Mouse (Mus musculus) heart, adult 2 months (tissue): Measurements from ENCODE around the gene Olfr788.

Source experiments
- CTCF ChIP-seq: fragments of 200-600 bp; IDR thresholded peaks from 2 replicates; pipeline ENCODE4 v1.8.1; 2022; ENCODE audit warnings: antibody characterized with exemption, mild to moderate bottlenecking, moderate library complexity
- EP300 ChIP-seq: fragments of 200-500 bp; IDR thresholded peaks from 2 replicates; pipeline ENCODE4 v1.6.1; 2011; ENCODE audit warnings: low read depth, low read length, control low read depth; ENCODE audit not compliant: insufficient read depth

DNA sequence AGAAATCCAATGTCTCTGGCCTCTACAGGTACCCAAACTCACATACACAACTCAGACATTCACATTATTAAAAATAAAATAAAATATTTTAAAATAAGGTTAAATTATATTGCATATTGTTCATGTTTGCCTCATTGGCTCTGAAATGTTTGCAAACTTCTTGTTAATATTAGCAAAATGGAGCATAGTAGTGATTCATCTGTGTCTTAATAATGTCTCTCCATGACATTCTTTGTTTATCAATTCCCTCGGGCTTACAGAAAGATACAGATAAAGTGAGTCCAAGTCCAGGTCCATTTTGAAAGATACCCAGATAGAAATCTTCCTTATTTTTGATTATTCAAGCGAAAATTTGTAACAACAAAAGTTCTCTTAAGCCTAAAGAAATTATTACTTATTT lies 13.7 kb downstream of the Olfr788 start, which contains the start of gene Olfr789:
- TF ChIP-seq CTCF (no peak), EP300 (no peak)
